Mouse (Mus musculus): ENCODE results near the gene Slc39a3.

DNA sequence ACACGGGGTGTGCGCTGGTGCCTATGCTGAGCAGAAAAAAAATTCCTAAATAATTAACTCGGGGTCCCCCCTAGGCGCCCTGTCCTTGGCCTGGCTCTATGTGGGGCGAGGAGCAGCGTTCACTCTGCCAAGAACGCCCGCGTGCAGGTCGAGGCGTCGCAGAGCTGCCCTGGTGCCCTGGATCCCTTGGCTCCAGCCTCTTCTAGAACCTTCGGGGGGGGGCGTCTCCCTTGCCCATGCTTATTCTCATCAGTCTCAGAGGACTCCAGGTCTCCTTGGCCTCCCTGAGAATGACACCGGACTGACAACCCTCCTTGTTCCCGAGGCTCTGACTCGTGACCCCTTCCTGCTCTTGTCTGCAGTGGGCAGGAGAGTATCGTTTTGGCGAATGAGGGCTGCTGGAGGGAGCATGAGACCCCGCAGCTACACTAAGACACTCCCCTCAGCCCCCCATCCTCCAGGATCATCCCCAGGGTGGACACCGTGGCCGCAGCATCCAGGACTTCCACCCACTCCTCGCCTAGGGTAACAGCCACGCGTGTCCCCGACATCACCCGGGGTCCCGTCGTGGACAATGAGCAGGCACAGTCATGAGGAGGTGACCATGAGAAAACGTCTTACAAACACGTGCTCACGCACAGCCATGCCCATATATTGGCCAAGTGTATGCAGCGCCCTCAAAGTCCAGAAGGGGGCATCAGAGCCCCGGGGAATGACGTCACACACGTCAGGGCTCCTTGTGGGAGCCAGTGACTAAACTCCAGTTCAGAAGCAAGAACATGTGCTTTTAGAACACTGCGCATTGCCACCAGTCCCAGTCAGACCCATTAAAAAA is 37.6 kb downstream of the Slc39a3 start:
- TF ChIP-seq MAFK (IDR thresholded peaks at IDR 0.05; ENCODE audit: insufficient read depth, low read depth, low read length) (no peak), CHD2 (IDR thresholded peaks at IDR 0.05; ENCODE audit: low read depth, low read length) (no peak)

All from ES-E14 (cell line).